Mouse (Mus musculus) gastrocnemius, postnatal 25 days (tissue): ENCODE results near the gene Cdip1. TPM values are rescaled to one million over a fixed set of nuclear protein-coding genes. Genes with fewer than 3 reads are reported as not detected.

Experiments
- DNase-seq: peaks from one replicate; pipeline ENCODE4 v3.0.0; 2022
- total RNA-seq, 2 experiments: library from RNA; stranded (reverse); gene quantifications; 1 replicate in 1 of 2; 2 replicates in 1 of 2; pipeline ENCODE4 v1.2.3; 2021

The Cdip1 gene
- total RNA-seq, 2 experiments from 2014 or later: 70.1 to 76.9 TPM

- peak; percentile 52 for DNase-seq
Observed at GRCm38 (mm10) chr16:4718753-4719518, 71.2 kb downstream of the Cdip1 start, which contains the start of gene Nmral1. Gene Nmral1 (minus strand): TSS chr16:4719356.

GRCm38 (mm10) chr16:4717866-4718265 is 72.2 kb downstream of the Cdip1 start:
- DNase-seq: no peak

GRCm38 (mm10) chr16:4713861-4714710 is 76.0 kb downstream of the Cdip1 start:
- DNase-seq: no peak

DNA sequence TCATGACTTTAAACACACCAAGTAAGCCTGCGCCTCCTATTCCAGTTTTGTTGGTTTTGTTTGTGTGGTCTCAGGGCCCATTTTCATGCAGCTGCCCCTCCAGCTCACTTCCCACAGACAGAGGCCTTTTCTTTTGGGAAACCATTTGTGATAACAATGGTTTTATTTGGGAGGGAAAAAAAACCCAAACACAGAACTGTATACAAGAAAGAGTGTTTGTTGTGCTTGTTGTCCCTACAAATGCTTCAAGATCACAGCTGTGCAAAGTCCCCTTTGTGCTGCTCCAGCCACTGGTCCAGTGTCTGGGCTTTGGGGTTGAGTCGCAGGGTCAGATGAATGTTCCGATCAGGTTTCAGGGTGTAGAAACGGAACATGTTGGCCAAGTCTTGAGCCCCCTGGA is 78.9 kb downstream of the Cdip1 start:
- no peak for DNase-seq

DNA sequence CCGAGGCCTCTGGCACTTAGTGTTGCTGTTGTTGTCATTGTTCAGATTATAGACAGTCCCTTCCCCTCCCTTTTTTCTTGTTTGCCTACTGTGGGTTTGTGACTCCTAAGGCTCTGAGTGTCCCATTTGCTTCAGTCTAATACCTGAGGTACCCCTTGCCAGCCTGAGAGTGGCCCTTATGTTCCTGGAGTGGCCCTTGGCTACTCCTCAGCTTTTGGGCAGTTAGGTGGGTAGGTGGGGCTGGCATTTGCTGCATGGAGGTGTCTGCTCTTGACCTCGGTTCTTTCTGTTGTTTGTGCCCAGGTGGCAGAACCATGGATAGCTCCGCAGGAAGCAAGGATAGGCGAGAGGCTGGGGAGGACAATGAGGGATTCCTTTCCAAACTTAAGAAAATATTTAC is 84.6 kb downstream of the Cdip1 start:
- no peak for DNase-seq

DNA sequence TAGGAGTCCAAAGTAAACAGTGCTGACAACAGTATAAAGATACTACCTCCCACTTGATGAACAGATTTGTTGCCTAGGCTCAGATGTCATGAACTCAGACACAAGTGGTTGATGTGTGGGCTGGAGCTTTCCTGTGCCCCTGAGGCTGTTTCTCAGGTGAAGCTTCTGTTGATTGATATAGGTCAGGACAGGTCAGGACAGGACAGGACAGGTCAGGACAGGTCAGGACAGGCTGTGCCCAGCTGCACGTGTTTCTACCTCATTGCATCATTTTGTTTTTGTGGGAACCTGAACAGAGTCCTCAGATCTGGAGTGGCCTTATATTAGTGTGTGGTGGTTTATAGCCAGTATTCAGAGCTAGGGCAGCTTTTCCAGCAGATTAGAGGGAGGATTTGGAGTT is 87.4 kb downstream of the Cdip1 start:
- no peak for DNase-seq

- no peak for DNase-seq
Observed at GRCm38 (mm10) chr16:4701211-4701610, 88.9 kb downstream of the Cdip1 start.

Other genes starting within 250 kb of the Cdip1 start
- gene Srl, start 248.5 kb downstream of the Cdip1 start, total RNA-seq: 1,000 to 10,000 TPM; 1,248 to 1,686 TPM
- gene Tfap4, start 230.4 kb downstream of the Cdip1 start, total RNA-seq: 1 to 10 TPM; 2.3 to 3.2 TPM
- gene Glis2, start 195.6 kb downstream of the Cdip1 start, total RNA-seq: 1 to 10 TPM; 7.0 to 7.1 TPM
- 10 to 100 TPM; 87.2 to 90.6 TPM for gene Pam16, start 165.3 kb downstream of the Cdip1 start, total RNA-seq
- 1 to 10 TPM; 4.6 to 4.8 TPM for gene Vasn, start 150.4 kb downstream of the Cdip1 start, total RNA-seq
- 10 to 100 TPM; 91.1 to 93.8 TPM for gene Dnaja3, start 150.3 kb downstream of the Cdip1 start, total RNA-seq
- 10 to 100 TPM; 12.9 to 19.0 TPM for gene Coro7, start 110.5 kb downstream of the Cdip1 start, total RNA-seq
- gene Nmral1, start 70.9 kb downstream of the Cdip1 start, total RNA-seq: 1 to 10 TPM; 1.7 to 3.8 TPM
- 10 to 100 TPM; 31.3 to 34.5 TPM for gene Hmox2, start 63.9 kb downstream of the Cdip1 start, total RNA-seq
- not detected for gene 4930562C15Rik, start 45.1 kb upstream of the Cdip1 start, total RNA-seq
- 10 to 100 TPM; 26.1 to 27.0 TPM for gene Ubald1, start 90.0 kb upstream of the Cdip1 start, total RNA-seq
- 10 to 100 TPM; 51.5 to 55.2 TPM for gene Mgrn1, start 96.0 kb upstream of the Cdip1 start, total RNA-seq
- 10 to 100 TPM; 11.2 to 18.2 TPM for gene Nudt16l1, start 148.5 kb upstream of the Cdip1 start, total RNA-seq
- gene Anks3, start 173.9 kb upstream of the Cdip1 start, total RNA-seq: 10 to 100 TPM; 11.1 to 12.0 TPM
- not detected for gene Sept12, start 207.6 kb upstream of the Cdip1 start, total RNA-seq
- not detected for gene Smim22, start 217.0 kb upstream of the Cdip1 start, total RNA-seq
- 1 to 10 TPM; 7.8 to 9.3 TPM for gene Rogdi, start 223.3 kb upstream of the Cdip1 start, total RNA-seq